In genomic region chr7:81570752-81571107, GRCm38 (mm10) we compare ENCODE assay signal across 8 mouse cellular contexts. TPM values are rescaled to one million over a fixed set of nuclear protein-coding genes. Genes with fewer than 3 reads are reported as not detected.
DNase-seq lines count a peak whose midpoint lies in the region; ATAC-seq and TF ChIP-seq lines count a peak whose summit lies in the region.

No protein-coding gene starts in this region.

- 5% methylated on average over 5 of the region's 5 CpGs for WGBS in kidney, embryonic 15.5 days
- under 1% methylated on average over 5 of the region's 5 CpGs for WGBS in intestine, embryonic 14.5 days
- WGBS in midbrain, postnatal 0 days = 2% methylated on average over 5 of the region's 5 CpGs

- TF ChIP-seq POLR2A in cortical plate, adult 2 months (IDR thresholded peaks at IDR 0.05; ENCODE audit: extremely low read depth, insufficient read depth, low read length) = no peak

- TF ChIP-seq CTCF in cortical plate, adult 2 months (IDR thresholded peaks at IDR 0.05; ENCODE audit: extremely low read depth, insufficient read depth, low read length) = peak; percentile 37; the same call in 1 of the 2 replicates
- TF ChIP-seq CTCF in midbrain, postnatal 0 days (IDR thresholded peaks at IDR 0.05) = peak; percentile 62

- H3K9me3 ChIP-seq in kidney, embryonic 15.5 days (replicated peaks) = no peaks in the 10 kb centered on the region
- H3K9me3 ChIP-seq in intestine, embryonic 14.5 days (ENCODE audit: control insufficient read depth, low read length) = no peaks in the 10 kb centered on the region
- H3K9me3 ChIP-seq in midbrain, postnatal 0 days (ENCODE audit: low read length) = no peaks in the 10 kb centered on the region

- peak overlapping the region; percentile 97; the same call in 1 of the 2 replicates for H3K27ac ChIP-seq in kidney, embryonic 15.5 days
- H3K27ac ChIP-seq in cortical plate, adult 2 months (ENCODE audit: insufficient read depth, low read length) = no peak overlapping the region
- 0 out of 2 replicates have a peak overlapping the region, but pooled peaks have one; percentile 88 for H3K27ac ChIP-seq in intestine, embryonic 14.5 days (ENCODE audit: low read depth)
- no peak overlapping the region for H3K27ac ChIP-seq in midbrain, postnatal 0 days (ENCODE audit: low read depth, low read length)

- no peak for DNase-seq in kidney, adult 9 months
- no peak for DNase-seq in intestine, embryonic 14.5 days (ENCODE audit: low spot score)
- no peak for DNase-seq in midbrain, postnatal 0 days (ENCODE audit: low spot score)
- no peak for DNase-seq in layer of hippocampus, adult 11-12 months (ENCODE audit: low spot score)
- no peak for DNase-seq in left cerebral cortex, postnatal 4 days
- DNase-seq in spleen, adult 12 weeks (ENCODE audit: low spot score) = no peak

- ATAC-seq in kidney, embryonic 15.5 days (replicated peaks; ENCODE audit: low FRiP score) = no peak
- ATAC-seq in intestine, embryonic 14.5 days (replicated peaks; ENCODE audit: low FRiP score, low TSS enrichment, low read depth) = no peak
- ATAC-seq in midbrain, postnatal 0 days (ENCODE audit: low FRiP score) = peak; percentile 41

- intact Hi-C loops in left cerebral cortex, postnatal 4 days (cut with DNase I) = loop anchor here (10.0 kb wide), 2 partner anchors 106 to 194 kb away; partner anchors contain the start of gene Ramac

- H3K9ac ChIP-seq in kidney, embryonic 15.5 days = no peak overlapping the region
- no peak overlapping the region for H3K9ac ChIP-seq in intestine, embryonic 14.5 days (ENCODE audit: low read length)
- H3K9ac ChIP-seq in midbrain, postnatal 0 days (replicated peaks; ENCODE audit: low read length, poor library complexity, severe bottlenecking) = no peak overlapping the region

- H3K4me2 ChIP-seq in kidney, embryonic 15.5 days = peak overlapping the region; percentile 81
- H3K4me2 ChIP-seq in intestine, embryonic 14.5 days (ENCODE audit: low read length) = peak overlapping the region; percentile 69
- H3K4me2 ChIP-seq in midbrain, postnatal 0 days (ENCODE audit: low read depth, low read length, poor library complexity, severe bottlenecking) = peak overlapping the region; percentile 75; the same call in 1 of the 2 replicates

- no peaks in the 10 kb centered on the region for H3K27me3 ChIP-seq in kidney, embryonic 15.5 days
- H3K27me3 ChIP-seq in intestine, embryonic 14.5 days (replicated peaks; ENCODE audit: control insufficient read depth, insufficient read depth, low read length) = no peaks in the 10 kb centered on the region
- no peaks in the 10 kb centered on the region for H3K27me3 ChIP-seq in midbrain, postnatal 0 days (ENCODE audit: insufficient read depth, low read length)

- peaks cover 12% of the 10 kb centered on the region for H3K4me1 ChIP-seq in kidney, embryonic 15.5 days
- peaks cover 8% of the 10 kb centered on the region; the same call in 1 of the 2 replicates for H3K4me1 ChIP-seq in cortical plate, adult 2 months (ENCODE audit: control insufficient read depth, insufficient read depth, low read length)
- H3K4me1 ChIP-seq in intestine, embryonic 14.5 days (replicated peaks; ENCODE audit: control insufficient read depth, insufficient read depth, low read length) = peaks cover 5% of the 10 kb centered on the region; the same call in 1 of the 2 replicates
- H3K4me1 ChIP-seq in midbrain, postnatal 0 days (ENCODE audit: insufficient read depth, low read length) = peaks cover 5% of the 10 kb centered on the region; the same call in 1 of the 2 replicates

- peak overlapping the region; percentile 96 for H3K4me3 ChIP-seq in kidney, embryonic 15.5 days (replicated peaks)
- H3K4me3 ChIP-seq in cortical plate, adult 2 months (ENCODE audit: insufficient read depth, low read length) = peak overlapping the region; percentile 99
- peak overlapping the region; percentile 78 for H3K4me3 ChIP-seq in intestine, embryonic 14.5 days (ENCODE audit: low read depth, low read length)
- peak overlapping the region; percentile 95 for H3K4me3 ChIP-seq in midbrain, postnatal 0 days (ENCODE audit: low read depth, low read length)

- H3K36me3 ChIP-seq in kidney, embryonic 15.5 days = peaks cover 10% of the 10 kb centered on the region
- H3K36me3 ChIP-seq in intestine, embryonic 14.5 days (ENCODE audit: control insufficient read depth, insufficient read depth, low read length) = peaks cover 3% of the 10 kb centered on the region; the same call in 1 of the 2 replicates
- H3K36me3 ChIP-seq in midbrain, postnatal 0 days (ENCODE audit: insufficient read depth, low read length) = peaks cover 7% of the 10 kb centered on the region

RNA-seq across cellular contexts. Expression of gene Whamm, which starts 0.3 kb away (rescaled TPM):
- polyA plus RNA-seq in kidney, embryonic 15.5 days (2015; fragmentation: Nextera tagmentation; extraction: Ambion mirVana) = 3.9 and 4.6 TPM in 2 replicates
- polyA plus RNA-seq in cortical plate, adult 2 months (2012; rRNA removed) = 19.9 and 22.3 TPM in 2 replicates
- 6.0 and 7.3 TPM in 2 replicates for polyA plus RNA-seq in intestine, embryonic 14.5 days (2014; fragmentation: Nextera tagmentation; extraction: Ambion mirVana)
- 6.2 and 9.6 TPM in 2 replicates for total RNA-seq in midbrain, postnatal 0 days (2014; rRNA removed)
- polyA plus RNA-seq in midbrain, postnatal 0 days (2015; fragmentation: Nextera tagmentation; extraction: Ambion mirVana) = 5.4 and 5.5 TPM in 2 replicates
- total RNA-seq in left cerebral cortex, postnatal 4 days (2021) = 10 to 100 TPM; 14.5 to 15.9 TPM

RNA-seq across cellular contexts. Expression of gene Fsd2, which starts 4.0 kb away (rescaled TPM):
- 0.25 and 0.63 TPM in 2 replicates for polyA plus RNA-seq in kidney, embryonic 15.5 days (2015; fragmentation: Nextera tagmentation; extraction: Ambion mirVana)
- polyA plus RNA-seq in cortical plate, adult 2 months (2012; rRNA removed) = 0.11 and 0.13 TPM in 2 replicates
- polyA plus RNA-seq in intestine, embryonic 14.5 days (2014; fragmentation: Nextera tagmentation; extraction: Ambion mirVana) = 0.07 TPM in 1 of 2 replicates, not detected in the other
- total RNA-seq in midbrain, postnatal 0 days (2014; rRNA removed) = 0.22 TPM in 1 of 2 replicates, not detected in the other
- polyA plus RNA-seq in midbrain, postnatal 0 days (2015; fragmentation: Nextera tagmentation; extraction: Ambion mirVana) = 0.28 and 0.36 TPM in 2 replicates
- under 1 TPM in 1 of 2 experiments, not detected in 1; 0.08 TPM for total RNA-seq in left cerebral cortex, postnatal 4 days (2021)

Comparison
In these comparisons a context has a peak if more than half of its experiments do, and no peak if none do; other contexts are left out.
1. H3K27ac ChIP-seq: peak in kidney, embryonic 15.5 days (single experiment) and intestine, embryonic 14.5 days (single experiment); none in cortical plate, adult 2 months (single experiment) and midbrain, postnatal 0 days (single experiment).
2. Peak in every context shown above with its lines, with median percentiles within 50 percentile points of each other: H3K4me2 ChIP-seq and H3K4me3 ChIP-seq.